Mouse (Mus musculus) cerebellum, postnatal 14 days (tissue): Measurements from ENCODE around the gene Zfp651.

Source experiments
- DNase-seq, 2 experiments: peaks; one replicate each; pipeline ENCODE4 v3.0.0; 2021; ENCODE audit warnings: mixed read lengths in 2 of 2

The Zfp651 gene

DNA sequence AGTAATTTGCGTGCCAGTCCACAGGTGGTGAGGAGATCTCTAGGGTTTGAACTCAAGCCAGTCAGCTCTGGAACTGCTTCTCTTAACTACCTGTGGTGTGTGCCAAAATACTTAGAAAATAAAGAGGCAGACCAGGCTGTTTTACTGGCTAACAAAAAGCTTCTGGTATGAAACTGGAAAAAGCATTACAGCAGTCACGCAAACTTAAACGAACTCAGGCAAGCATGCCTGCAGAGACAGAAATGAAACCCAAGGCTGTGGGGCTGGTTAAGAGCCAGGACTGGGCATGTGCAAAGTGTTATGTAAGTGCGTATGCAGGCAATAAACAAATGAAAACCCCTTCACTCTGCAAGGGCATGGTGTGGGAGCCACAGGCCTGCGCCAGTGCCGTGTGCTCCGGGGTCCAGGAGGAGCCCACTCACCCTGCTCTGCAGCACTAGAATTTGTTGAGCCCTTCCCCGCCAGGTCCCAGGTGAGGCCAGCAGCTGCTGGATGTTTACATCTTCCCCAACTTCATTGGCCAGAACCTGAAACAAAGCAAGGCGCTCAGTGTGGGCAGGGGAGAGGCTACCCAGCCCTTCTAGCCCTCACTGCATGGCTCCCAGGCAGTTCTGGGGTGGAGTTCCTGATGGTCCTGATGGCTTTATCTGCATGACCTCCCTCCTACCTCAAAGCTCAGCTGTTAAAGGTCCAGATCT lies 60.1 kb downstream of the Zfp651 start:
- DNase-seq, result peak; percentile 45 to 47

DNA sequence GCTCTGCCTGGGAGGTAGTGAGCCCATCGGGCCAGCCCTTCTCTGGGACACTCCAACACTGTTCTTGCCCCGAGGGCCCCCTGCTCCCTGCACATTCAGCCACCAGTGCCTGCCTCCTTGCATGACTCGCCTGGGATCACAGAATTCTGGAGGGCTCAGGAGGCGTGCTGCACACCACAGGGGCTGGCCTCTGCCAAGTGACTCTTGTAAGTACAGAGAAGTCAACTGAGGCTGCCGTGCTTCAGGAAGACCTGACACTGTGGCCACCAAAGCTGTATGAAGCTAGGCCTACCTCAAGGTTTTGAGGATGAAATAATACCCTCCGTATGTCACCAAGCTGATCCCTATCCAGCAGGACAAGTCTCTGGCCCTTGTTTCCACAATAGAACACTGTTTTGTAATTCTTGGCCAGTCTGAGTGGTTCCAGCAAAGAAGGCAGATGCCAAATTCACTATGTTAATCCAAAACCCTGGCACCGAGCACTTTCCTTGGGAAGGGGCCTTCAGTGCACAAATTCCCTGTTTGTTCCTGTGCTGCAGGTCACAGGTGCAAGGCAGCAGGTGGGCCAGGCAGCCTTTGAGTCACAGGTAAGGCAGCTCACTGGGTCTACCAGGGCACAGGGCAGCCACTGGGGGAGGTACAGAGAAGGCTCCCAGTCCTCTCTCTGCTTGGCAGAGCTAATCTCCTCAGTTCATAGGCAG lies 60.8 kb downstream of the Zfp651 start:
- DNase-seq, result peak; percentile 74

DNA sequence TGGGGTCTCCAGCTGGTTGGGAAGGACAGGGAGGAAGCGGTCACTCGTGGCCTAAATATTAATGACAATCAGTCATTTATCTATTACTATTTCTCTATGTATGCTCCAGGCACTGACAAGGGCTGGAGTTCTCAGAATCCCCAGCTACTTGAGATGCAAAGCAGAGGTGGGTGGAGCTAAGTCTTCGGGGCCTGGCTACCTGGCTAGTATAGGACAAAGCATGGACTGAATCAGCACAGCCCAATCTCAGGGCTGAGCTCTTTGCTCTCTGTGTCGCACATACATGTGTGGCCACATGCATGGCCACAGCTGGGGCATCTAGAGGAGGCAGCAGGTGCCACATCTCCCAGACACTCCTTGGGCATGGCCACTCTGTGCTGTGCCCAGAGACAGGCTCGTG lies 61.6 kb downstream of the Zfp651 start:
- DNase-seq, result no peak
